Mouse (Mus musculus): Measurements from ENCODE around the gene Zfpm1. TPM values are rescaled to one million over a fixed set of nuclear protein-coding genes. Genes with fewer than 3 reads are reported as not detected.
"Not testable (repeated sequence)": the region's sequence is repeated elsewhere in the genome, so short reads cannot be mapped to it uniquely, and the experiment has no call there.

The Zfpm1 gene
- polyA plus RNA-seq, 1 experiment from 2014 or later: 2.7 TPM

DNA sequence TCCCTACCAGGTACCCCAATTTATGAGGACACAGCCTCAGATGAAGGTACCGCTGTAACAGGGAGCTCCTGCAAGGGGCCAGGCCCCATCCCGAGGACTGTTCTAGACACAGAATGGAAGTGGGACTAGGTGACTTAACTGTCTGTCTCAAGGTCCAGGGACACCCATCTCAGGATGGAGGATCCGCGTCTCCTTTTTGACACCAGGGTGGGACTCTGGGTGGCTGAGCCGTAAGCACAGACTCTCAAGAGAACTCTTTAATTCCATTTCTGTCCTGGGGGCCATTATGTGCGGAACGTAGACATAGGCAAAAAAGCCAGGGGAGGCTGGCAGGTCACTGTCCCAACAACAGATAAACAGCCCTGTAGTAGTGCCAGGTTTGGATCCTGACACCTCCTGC lies 40.2 kb downstream of the Zfpm1 start:
- Histone ChIP-seq H3K9ac (ENCODE audit: low read depth, low read length) (no peak overlapping the region), H3K9me3 (ENCODE audit: control insufficient read depth, low read length) (no peaks in the 10 kb centered on the region), H3K4me2 (replicated peaks; ENCODE audit: low read depth, low read length) (no peak overlapping the region), H3K4me1 (ENCODE audit: control insufficient read depth, insufficient read depth, low read length) (peaks cover 24% of the 10 kb centered on the region), H3K27me3 (ENCODE audit: control insufficient read depth, insufficient read depth, low read length) (no peaks in the 10 kb centered on the region), H3K36me3 (ENCODE audit: control insufficient read depth, insufficient read depth, low read length) (0 out of 2 replicates have a peak, but pooled peaks cover 3% of the 10 kb centered on the region), H3K27ac (ENCODE audit: low read depth, low read length) (no peak overlapping the region), H3K4me3 (ENCODE audit: low read length) (no peak overlapping the region)
- ATAC-seq (ENCODE audit: low FRiP score, low TSS enrichment): no peak
- 92% methylated on average over 7 of the region's 7 CpGs for WGBS

DNA sequence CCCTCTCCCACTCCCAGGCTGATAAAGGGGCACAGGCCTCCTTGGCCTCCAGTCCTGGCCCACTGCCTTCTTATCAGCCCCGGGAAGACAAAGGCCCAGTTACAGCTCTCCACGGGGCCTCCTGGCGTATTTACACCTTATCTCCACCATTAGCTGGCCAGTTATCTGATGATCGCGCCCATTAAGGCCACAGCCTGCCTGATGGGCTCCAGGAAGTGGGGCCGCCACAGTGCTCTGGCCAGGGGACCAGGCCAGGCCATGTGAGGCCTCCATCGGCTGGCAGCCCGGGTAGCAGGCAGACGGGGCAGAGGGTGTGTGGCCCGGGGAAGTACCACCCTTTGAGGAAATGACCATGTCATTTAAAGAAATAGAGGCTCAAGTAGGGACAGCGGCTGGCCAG lies 40.9 kb downstream of the Zfpm1 start:
- ATAC-seq (ENCODE audit: low FRiP score, low TSS enrichment): no peak
- Histone ChIP-seq H3K27ac (ENCODE audit: low read depth, low read length) (no peak overlapping the region), H3K4me3 (ENCODE audit: low read length) (no peak overlapping the region)

DNA sequence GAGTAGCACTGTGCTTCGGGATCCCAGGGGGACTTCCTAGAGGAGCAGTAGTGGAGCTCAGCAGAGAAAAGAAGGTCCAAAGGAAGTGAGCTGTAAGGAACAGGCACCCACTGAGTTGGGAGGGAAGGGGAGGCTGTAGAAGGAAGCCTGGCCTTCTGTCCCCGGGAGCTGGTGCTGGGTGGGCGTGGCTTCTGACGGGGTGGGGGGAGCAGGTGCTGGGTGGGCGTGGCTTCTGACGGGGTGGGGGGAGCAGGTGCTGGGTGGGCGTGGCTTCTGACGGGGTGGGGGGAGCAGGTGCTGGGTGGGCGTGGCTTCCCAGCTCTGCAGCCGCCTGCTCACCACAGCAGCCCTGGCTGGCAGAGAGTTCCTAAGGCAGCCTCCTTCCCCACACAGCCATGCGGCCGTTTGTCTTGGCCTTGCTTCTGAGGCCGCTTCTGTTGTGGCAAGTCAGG lies 42.0 kb downstream of the Zfpm1 start:
- H3K36me3 ChIP-seq (ENCODE audit: control insufficient read depth, insufficient read depth, low read length); H3K9me3 ChIP-seq (ENCODE audit: control insufficient read depth, low read length); H3K9ac ChIP-seq (ENCODE audit: low read depth, low read length); H3K4me2 ChIP-seq (replicated peaks; ENCODE audit: low read depth, low read length); H3K27me3 ChIP-seq (ENCODE audit: control insufficient read depth, insufficient read depth, low read length); H3K4me3 ChIP-seq (ENCODE audit: low read length): not testable (repeated sequence)
- ATAC-seq (ENCODE audit: low FRiP score, low TSS enrichment): peak; percentile 40; the same call in 1 of the 2 replicates
- Histone ChIP-seq H3K27ac (ENCODE audit: low read depth, low read length) (peak overlapping the region; percentile 48; the same call in 1 of the 2 replicates), H3K4me1 (ENCODE audit: control insufficient read depth, insufficient read depth, low read length) (peaks cover 21% of the 10 kb centered on the region; the same call in 1 of the 2 replicates)
- WGBS: 14% methylated on average over 13 of the region's 13 CpGs

More for the DNA sequence above, 40.9 kb downstream of the Zfpm1 start:
- Histone ChIP-seq H3K9me3 (ENCODE audit: control insufficient read depth, low read length) (no peaks in the 10 kb centered on the region), H3K4me1 (ENCODE audit: control insufficient read depth, insufficient read depth, low read length) (peaks cover 21% of the 10 kb centered on the region; the same call in 1 of the 2 replicates), H3K36me3 (ENCODE audit: control insufficient read depth, insufficient read depth, low read length) (no peaks in the 10 kb centered on the region), H3K9ac (ENCODE audit: low read depth, low read length) (no peak overlapping the region), H3K27me3 (ENCODE audit: control insufficient read depth, insufficient read depth, low read length) (no peaks in the 10 kb centered on the region), H3K4me2 (replicated peaks; ENCODE audit: low read depth, low read length) (no peak overlapping the region; the same call in 1 of the 2 replicates)
- 27% methylated on average over 11 of the region's 11 CpGs for WGBS

DNA sequence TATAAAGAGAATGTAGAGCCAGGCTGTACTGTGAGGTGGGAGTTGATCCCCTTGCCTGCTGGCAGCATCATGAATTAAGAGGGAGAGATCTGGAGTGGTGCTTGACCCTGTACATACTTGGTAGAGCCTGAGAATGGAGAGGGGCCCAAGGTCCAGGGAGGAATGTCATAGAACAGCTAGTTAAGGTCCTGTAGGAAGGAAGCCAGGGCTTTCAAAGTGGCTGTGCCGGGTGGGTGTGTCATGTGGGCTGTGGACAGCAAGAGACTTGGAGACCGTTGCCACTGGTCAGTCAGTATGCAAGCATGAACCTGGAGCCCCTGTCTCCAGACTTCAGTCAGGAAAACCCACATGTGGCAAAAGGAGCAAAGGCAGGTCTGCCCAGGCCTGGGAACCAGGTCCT lies 43.3 kb downstream of the Zfpm1 start:
- Histone ChIP-seq H3K27ac (ENCODE audit: low read depth, low read length) (no peak overlapping the region), H3K27me3 (ENCODE audit: control insufficient read depth, insufficient read depth, low read length) (no peaks in the 10 kb centered on the region), H3K4me1 (ENCODE audit: control insufficient read depth, insufficient read depth, low read length) (peaks cover 21% of the 10 kb centered on the region; the same call in 1 of the 2 replicates), H3K4me2 (replicated peaks; ENCODE audit: low read depth, low read length) (no peak overlapping the region), H3K9me3 (ENCODE audit: control insufficient read depth, low read length) (no peaks in the 10 kb centered on the region), H3K9ac (ENCODE audit: low read depth, low read length) (no peak overlapping the region; the same call in 1 of the 2 replicates), H3K4me3 (ENCODE audit: low read length) (no peak overlapping the region), H3K36me3 (ENCODE audit: control insufficient read depth, insufficient read depth, low read length) (0 out of 2 replicates have a peak, but pooled peaks cover 6% of the 10 kb centered on the region)
- WGBS: 79% methylated on average over 2 of the region's 2 CpGs
- no peak for ATAC-seq (ENCODE audit: low FRiP score, low TSS enrichment)

DNA sequence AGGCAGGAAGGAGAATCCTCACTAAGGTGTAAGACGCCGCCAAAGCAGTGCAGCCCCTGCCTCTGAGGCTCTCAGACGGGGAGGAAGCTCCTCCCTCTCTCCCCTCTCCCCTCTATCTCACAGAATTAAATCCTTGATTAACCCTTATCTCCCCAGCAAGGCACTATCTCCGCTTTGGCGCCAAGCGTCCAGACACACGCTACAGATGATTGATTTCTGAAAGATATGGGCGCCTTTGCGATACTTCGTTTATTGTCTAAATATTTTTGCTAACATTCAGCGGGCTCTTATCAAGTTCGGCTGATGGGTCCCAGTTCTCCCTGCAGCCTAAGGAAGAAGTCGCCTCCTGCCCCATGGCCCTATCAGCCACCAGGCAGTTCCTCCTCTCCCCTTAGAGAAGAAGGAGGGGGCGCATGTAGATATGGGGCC lies 44.2 kb downstream of the Zfpm1 start:
- Histone ChIP-seq H3K36me3 (ENCODE audit: control insufficient read depth, insufficient read depth, low read length) (0 out of 2 replicates have a peak, but pooled peaks cover 6% of the 10 kb centered on the region), H3K9ac (ENCODE audit: low read depth, low read length) (no peak overlapping the region), H3K4me1 (ENCODE audit: control insufficient read depth, insufficient read depth, low read length) (peaks cover 23% of the 10 kb centered on the region; the same call in 1 of the 2 replicates), H3K4me2 (replicated peaks; ENCODE audit: low read depth, low read length) (0 out of 2 replicates have a peak overlapping the region, but pooled peaks have one; percentile 6), H3K27me3 (ENCODE audit: control insufficient read depth, insufficient read depth, low read length) (no peaks in the 10 kb centered on the region), H3K4me3 (ENCODE audit: low read length) (no peak overlapping the region; the same call in 1 of the 2 replicates), H3K9me3 (ENCODE audit: control insufficient read depth, low read length) (no peaks in the 10 kb centered on the region), H3K27ac (ENCODE audit: low read depth, low read length) (no peak overlapping the region; the same call in 1 of the 2 replicates)
- ATAC-seq (ENCODE audit: low FRiP score, low TSS enrichment): no peak
- 34% methylated on average over 14 of the region's 14 CpGs for WGBS

DNA sequence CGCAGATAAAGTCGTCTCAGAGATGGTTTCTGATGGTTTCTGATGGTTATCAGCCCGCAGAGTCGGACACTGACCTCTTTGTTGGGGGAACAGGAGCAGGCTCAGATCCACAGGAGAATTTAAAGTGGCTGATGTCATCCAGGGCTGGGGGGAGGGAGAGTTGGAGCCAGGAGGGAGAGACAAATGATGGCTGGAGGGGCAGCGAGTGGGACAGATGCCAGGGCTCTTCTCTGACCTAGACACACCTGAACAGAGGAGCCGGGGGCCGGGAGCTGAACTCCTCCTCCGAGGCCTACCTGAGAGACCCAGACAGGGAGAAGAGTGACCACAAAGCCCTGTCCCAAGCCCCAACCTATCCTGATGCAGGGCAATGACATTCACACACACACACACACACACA lies 47.1 kb downstream of the Zfpm1 start:
- Histone ChIP-seq H3K4me1 (ENCODE audit: control insufficient read depth, insufficient read depth, low read length) (peaks cover 20% of the 10 kb centered on the region; the same call in 1 of the 2 replicates), H3K9me3 (ENCODE audit: control insufficient read depth, low read length) (no peaks in the 10 kb centered on the region), H3K4me2 (replicated peaks; ENCODE audit: low read depth, low read length) (no peak overlapping the region), H3K27ac (ENCODE audit: low read depth, low read length) (no peak overlapping the region), H3K27me3 (ENCODE audit: control insufficient read depth, insufficient read depth, low read length) (no peaks in the 10 kb centered on the region; the same call in 1 of the 2 replicates), H3K4me3 (ENCODE audit: low read length) (no peak overlapping the region), H3K9ac (ENCODE audit: low read depth, low read length) (no peak overlapping the region), H3K36me3 (ENCODE audit: control insufficient read depth, insufficient read depth, low read length) (peaks cover 12% of the 10 kb centered on the region)
- WGBS: 72% methylated on average over 8 of the region's 8 CpGs
- ATAC-seq (ENCODE audit: low FRiP score, low TSS enrichment): no peak

DNA sequence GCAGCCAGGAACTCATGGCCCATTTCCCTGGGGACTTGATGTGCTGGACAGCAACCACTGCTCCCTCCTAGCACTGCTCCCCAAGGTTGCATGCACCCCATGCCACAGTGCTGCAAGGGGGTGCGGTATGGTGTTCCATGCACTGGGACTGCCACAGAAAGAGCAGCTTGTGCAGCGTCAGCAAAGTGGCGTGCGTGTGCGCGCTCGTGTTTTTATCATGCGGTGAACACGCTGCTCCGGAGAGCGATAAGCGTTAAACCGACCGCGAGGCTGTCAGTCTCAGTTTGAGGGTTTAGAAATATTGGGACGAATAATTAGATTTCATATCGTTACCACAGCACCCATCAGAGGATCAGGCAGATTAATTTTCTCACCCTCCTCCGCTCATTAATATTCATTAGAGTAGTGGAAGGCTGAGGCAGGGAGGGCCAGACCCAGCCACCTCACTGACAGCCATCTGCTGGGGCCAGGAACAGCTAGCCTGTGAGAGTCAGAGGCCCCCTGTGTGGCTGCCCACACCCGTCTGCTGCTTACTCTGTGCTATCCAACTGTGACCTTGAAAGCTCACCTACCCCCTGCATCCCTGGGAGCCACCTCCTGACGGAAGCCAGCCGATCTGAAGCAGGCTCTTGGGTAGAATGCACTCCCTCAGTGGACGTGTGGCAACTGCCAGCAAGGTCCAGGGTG lies 47.8 kb downstream of the Zfpm1 start:
- Histone ChIP-seq H3K9me3 (ENCODE audit: control insufficient read depth, low read length) (no peaks in the 10 kb centered on the region), H3K9ac (ENCODE audit: low read depth, low read length) (no peak overlapping the region), H3K36me3 (ENCODE audit: control insufficient read depth, insufficient read depth, low read length) (peaks cover 18% of the 10 kb centered on the region), H3K27me3 (ENCODE audit: control insufficient read depth, insufficient read depth, low read length) (peaks cover 5% of the 10 kb centered on the region; the same call in 1 of the 2 replicates), H3K4me1 (ENCODE audit: control insufficient read depth, insufficient read depth, low read length) (peaks cover 13% of the 10 kb centered on the region; the same call in 1 of the 2 replicates), H3K4me3 (ENCODE audit: low read length) (no peak overlapping the region), H3K27ac (ENCODE audit: low read depth, low read length) (no peak overlapping the region), H3K4me2 (replicated peaks; ENCODE audit: low read depth, low read length) (no peak overlapping the region)
- WGBS: 82% methylated on average over 22 of the region's 22 CpGs
- ATAC-seq (ENCODE audit: low FRiP score, low TSS enrichment): no peak

DNA sequence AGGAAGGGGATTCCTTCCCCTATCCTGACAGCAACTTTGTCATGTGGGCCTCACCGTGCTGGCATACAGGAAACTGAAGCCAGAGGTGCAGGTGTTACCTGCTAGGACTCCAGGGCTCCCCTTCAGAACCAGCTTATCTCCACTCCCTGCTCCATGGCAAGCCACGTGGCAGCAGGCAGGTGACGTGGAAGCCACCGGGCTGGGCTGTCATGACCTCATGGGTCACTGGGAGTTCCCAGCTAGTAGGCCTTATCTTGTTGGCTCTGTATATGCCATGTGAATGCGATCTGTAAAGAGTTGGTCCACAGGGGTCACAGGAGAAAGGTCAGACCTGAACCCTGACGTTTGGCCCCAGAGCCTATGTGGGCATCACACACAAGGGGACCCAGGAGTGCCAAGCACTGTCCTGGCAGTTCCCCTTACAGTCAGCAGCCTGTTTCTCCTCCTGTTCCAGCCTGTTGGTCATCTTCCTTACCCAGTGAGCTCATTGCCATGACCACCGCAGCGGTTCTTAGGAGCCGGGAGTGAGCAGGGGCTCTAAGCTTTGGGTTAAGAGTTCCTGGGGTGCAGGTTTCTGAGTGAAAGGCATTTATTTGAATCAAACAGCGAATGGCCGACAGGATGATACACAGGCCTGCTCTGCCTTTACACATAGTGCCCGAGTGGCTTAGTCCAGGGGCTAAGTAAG lies 48.6 kb downstream of the Zfpm1 start:
- peaks cover 11% of the 10 kb centered on the region; the same call in 1 of the 2 replicates for H3K4me1 ChIP-seq (ENCODE audit: control insufficient read depth, insufficient read depth, low read length)
- no peak overlapping the region for H3K4me3 ChIP-seq (ENCODE audit: low read length)
- H3K9ac ChIP-seq (ENCODE audit: low read depth, low read length): no peak overlapping the region
- WGBS: 82% methylated on average over 12 of the region's 12 CpGs
- H3K4me2 ChIP-seq (replicated peaks; ENCODE audit: low read depth, low read length): no peak overlapping the region
- no peaks in the 10 kb centered on the region for H3K9me3 ChIP-seq (ENCODE audit: control insufficient read depth, low read length)
- peak overlapping the region; percentile 59; the same call in 1 of the 2 replicates for H3K27ac ChIP-seq (ENCODE audit: low read depth, low read length)
- peaks cover 13% of the 10 kb centered on the region for H3K27me3 ChIP-seq (ENCODE audit: control insufficient read depth, insufficient read depth, low read length)
- ATAC-seq (ENCODE audit: low FRiP score, low TSS enrichment): no peak
- H3K36me3 ChIP-seq (ENCODE audit: control insufficient read depth, insufficient read depth, low read length): peaks cover 22% of the 10 kb centered on the region
